Mouse (Mus musculus) E14TG2a.4 (cell line): ENCODE measurements around the gene Foxn3.

Experiments
- CTCF ChIP-seq: conservative IDR thresholded peaks from 2 replicates; pipeline ENCODE4 v1.5.1; 2014; ENCODE audit warnings: low read length
- POU5F1 ChIP-seq: IDR thresholded peaks from 2 replicates; pipeline ENCODE4 v1.6.1; 2014; ENCODE audit warnings: low read length, borderline replicate concordance

- no peak for TF ChIP-seq CTCF
- TF ChIP-seq POU5F1 = no peak
These were observed 109.0 kb downstream of the Foxn3 start for GRCm38 (mm10) chr12:99454394-99454793.
